Mouse (Mus musculus) urinary bladder, postnatal 36 days (tissue): ENCODE measurements around the gene Car14.
"Not testable (repeated sequence)": the region's sequence is repeated elsewhere in the genome, so short reads cannot be mapped to it uniquely, and the experiment has no call there.

ENCODE experiments used
- DNase-seq, 2 experiments: peaks; one replicate each; pipeline ENCODE4 v3.0.0; 2022; ENCODE audit warnings: low spot score in 2 of 2, mixed read lengths in 1 of 2

The Car14 gene

DNA sequence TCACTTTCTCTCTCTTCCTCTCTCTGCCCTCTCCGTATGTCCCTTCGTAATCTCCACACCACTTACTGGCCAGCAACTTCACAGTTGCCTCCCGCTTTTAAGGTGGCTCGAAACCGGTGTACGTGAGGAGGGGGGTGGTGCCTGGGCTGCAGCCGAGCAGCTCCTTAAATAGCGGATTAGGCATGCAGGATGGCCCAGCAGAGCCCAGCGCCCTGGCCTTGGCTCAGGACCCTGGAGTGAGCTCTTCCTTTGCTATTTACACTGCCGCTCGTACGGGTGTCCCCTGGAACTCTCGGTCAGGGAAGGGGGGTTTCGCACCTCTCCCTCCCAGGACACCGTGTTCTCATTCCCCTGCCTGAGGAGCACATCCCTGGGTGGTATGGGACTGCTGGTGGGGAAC, at the start of gene Car14:
Car14 (minus strand) TSS at position 124 of the 400 bp plus-strand sequence.
- DNase-seq = no peak

DNA sequence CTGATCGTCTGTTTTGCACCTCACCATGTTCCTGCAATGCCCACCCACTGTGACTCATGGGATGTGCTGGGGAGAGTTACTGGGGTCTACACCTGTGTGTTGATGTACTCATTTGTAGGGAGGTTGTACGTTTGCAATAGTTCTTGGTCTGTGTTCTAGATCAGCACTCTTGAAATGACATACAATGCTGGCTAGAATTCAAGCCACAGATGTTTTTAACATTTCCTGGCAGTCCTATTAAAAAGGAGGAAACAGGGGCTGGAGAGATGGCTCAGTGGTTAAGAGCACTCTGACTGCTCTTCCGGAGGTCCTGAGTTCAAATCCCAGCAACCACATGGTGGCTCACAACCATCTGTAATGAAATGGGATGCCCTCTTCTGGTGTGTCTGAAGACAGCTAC, 49.0 kb upstream of the Car14 start:
- DNase-seq = no peak

- DNase-seq = no peak
Observed at GRCm38 (mm10) chr3:95953023-95953422, 48.5 kb upstream of the Car14 start.

- DNase-seq = not testable (repeated sequence)
Observed at GRCm38 (mm10) chr3:95951566-95951965, 47.1 kb upstream of the Car14 start.

DNA sequence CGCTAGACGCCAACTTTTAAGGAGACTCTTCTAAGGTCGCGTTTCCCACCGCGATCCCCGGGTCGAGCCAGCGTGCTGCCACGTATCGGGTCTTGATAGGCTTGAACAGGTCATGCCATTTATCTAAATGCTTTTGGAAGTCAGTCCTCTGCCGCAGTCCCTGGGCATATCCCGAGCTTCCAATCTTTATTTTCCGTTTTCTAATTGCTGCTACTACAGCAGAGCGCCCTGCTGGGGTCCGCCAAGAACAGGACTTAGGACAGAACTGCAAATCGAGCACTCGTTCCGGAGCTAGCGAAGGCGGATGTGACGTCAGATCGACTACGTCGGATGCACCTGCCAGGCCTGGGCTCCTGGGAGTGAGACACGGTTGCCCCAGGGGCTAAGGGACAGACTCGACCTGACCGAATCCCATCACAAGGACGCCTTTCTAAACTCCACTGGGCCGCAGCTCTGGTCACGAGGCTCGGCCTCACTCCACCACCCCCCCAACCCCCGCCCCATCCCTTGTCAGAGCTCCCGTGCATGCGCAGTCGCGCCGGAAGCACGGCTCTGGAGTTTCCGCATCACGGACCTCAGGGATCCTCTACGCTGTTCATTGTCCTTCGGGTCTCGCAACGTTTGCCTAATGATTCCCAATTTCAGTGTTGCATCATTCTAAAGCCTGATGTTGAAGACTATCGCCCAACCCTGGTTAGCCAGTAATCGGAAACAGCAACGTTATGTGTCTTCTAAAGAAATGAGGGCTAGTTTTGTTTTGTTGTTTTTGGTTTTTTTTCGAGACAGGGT, 46.5 kb upstream of the Car14 start:
- peak; percentile 86 to 87 for DNase-seq

DNA sequence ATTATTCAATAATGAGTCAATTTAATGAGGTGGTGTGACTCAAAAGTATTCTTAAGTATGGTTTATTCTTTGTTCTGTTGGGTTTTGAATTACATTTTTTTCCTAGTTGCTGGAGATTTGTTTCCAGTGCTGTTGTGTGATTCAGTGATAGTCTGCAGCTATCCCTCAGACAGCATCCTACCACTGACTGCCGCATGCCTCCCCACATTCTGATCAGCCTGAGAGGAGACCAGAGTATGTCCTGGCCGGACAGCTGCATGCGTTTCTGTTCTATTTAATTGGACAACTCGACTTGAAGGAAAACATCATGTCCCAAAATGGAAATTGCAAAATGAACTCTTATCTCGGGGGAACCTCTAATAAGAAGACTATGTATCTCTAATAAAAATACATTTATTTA, 43.8 kb upstream of the Car14 start:
- DNase-seq = no peak

GRCm38 (mm10) chr3:95945731-95946240, 41.3 kb upstream of the Car14 start:
- peak in 1 of 2 experiments; percentile 9 for DNase-seq

DNA sequence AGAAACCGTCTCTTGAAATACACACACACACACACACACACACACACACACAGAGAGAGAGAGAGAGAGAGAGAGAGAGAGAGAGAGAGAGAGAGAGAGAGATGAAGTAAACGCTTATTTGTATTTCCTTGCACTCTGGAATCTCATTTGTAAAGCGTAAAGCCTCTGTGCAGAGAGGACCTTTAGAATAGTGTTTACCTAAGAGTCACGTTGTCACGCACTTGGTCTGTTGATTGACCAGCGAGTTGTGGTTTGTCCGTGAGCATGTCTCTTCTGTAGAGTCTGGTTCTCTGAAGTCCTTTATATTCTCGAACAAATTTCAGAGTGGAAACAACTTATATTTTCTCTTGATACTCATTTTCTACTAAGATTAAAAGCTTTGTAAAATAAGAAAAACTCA, 40.3 kb upstream of the Car14 start:
- no peak for DNase-seq

- no peak for DNase-seq
Observed at GRCm38 (mm10) chr3:95943226-95943625, 38.7 kb upstream of the Car14 start.

- DNase-seq = no peak
Observed at GRCm38 (mm10) chr3:95942749-95943148, 38.3 kb upstream of the Car14 start.

DNA sequence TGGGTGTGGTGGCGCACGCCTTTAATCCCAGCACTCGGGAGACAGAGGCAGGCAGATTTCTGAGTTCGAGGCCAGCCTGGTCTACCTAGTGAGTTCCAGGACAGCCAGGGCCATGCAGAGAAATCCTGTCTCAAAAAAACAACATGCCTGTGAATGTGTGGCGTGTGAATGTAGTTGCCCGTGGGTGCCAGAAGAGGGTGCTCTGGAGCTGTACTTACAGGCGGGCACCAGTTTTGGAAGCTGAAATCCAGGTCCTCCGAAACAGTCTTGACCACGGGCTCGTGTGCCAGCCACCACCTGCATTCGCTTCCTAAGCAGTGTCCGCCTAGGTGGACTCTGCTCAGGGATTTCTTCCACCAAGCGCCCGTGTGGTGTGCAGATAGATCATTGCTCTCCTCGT, 34.3 kb upstream of the Car14 start:
- DNase-seq = no peak

- DNase-seq = no peak
Observed at GRCm38 (mm10) chr3:95938217-95938616, 33.7 kb upstream of the Car14 start.

DNA sequence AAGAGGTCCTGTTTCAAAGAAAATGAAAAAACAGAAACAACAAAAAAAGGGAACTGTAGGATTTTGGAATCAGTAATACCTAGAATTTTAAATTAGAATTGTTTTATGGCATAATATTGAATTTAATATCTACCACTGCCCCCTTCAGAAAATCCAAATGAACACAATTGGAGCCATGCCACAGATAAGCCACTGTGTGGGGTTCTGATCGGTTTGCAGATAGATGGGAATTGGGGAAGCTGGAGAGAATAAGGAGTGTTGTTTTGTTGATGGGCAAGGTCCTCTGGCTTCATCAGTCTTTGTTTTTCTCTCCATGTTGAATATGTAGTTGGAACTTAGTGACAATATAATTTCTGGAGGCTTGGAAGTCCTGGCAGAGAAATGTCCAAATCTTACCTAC, 30.0 kb upstream of the Car14 start:
- no peak for DNase-seq

DNA sequence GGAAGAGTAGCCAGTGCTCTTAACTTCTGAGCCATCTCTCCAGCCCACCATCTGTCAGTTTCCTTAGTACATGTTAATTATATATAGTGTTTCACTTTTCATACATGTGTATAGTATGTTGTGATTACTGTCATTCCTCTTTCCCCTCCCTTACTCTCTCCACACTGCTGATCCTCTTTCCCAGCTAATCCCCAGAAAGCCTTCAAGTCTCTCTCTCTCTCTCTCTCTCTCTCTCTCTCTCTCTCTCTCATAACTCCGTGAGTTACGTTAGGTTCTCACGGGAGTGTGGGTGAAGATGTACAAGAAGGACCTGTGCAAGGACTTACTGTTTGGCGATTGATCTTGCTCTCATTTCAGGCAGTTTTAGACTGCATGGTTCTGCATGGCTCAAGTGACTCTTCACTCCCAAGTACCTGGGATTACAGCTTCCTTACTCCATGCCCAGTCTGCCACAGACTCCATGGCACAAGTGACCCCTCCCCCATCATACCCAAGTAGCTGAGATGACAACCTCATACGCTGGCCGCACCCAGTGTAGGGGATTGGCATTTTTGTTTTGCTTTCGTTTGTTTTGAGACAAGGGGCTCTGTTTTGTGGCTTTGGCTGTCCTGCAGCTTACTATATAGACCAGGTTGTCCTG, 28.7 kb upstream of the Car14 start:
- no peak for DNase-seq

- no peak for DNase-seq
Observed at GRCm38 (mm10) chr3:95932566-95932965, 28.1 kb upstream of the Car14 start.

- DNase-seq = no peak
Observed at GRCm38 (mm10) chr3:95932157-95932556, 27.7 kb upstream of the Car14 start.

DNA sequence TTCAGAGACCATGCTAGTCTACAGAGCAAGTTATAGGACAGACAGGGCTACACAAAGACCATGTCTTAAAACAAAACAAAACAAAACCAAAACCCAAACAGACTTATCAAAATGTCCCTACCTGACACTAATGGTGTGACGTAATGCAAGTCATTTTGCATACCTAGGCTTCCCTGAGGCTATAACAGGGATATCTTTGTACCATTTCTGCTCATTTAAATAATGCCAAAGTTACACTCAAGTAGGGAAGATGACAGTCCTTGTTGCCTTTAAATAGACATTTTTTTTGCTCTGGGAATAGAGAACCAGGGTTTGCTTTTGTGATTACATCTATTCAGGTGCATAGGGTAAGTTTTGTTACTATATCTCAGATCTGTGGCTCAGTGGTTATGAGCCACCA, 27.0 kb upstream of the Car14 start:
- no peak for DNase-seq

GRCm38 (mm10) chr3:95930471-95930789, 25.9 kb upstream of the Car14 start:
- no peak for DNase-seq

- DNase-seq = peak; percentile 25 to 42
Observed at GRCm38 (mm10) chr3:95929581-95930470, 25.3 kb upstream of the Car14 start.

GRCm38 (mm10) chr3:95928658-95929503, 24.4 kb upstream of the Car14 start, which contains the start of gene Anp32e:
Gene Anp32e, plus strand, starts transcription at chr3:95929246.
- DNase-seq = peak; percentile 96

DNA sequence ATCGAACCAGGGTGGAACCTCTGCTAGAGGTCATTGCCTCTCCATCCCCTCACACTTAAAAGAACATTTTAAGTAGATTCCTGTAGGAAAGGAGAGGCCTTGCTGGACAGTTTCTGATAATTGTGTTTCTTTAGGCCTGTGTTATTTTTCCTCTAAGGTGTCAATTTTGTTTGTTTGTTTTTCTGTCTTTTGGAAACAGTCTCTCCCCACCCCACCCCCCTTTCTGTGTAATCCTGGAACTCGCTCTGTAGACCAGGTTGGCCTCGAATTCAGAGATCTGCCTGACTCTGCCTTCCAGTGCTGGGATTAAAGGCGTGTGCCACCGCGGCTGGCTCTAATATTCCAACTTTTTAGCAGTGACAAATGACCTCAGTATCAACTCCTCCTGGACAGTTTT, 23.8 kb upstream of the Car14 start:
- no peak for DNase-seq
